Mouse (Mus musculus) hematopoietic stem cell, adult 5-6 weeks (primary cell): ENCODE measurements around the gene Pigl. TPM values are rescaled to one million over a fixed set of nuclear protein-coding genes. Genes with fewer than 3 reads are reported as not detected.

ENCODE experiments used
- total RNA-seq: library from RNA; stranded (forward); fragments of 172-1452, 232-1000 nt; gene quantifications from 2 replicates; pipeline ENCODE4 v1.2.3, GENCODE M21; 2017

Pigl gene
- total RNA-seq, 1 experiment from 2014 or later = 9.1 TPM

Other genes starting within 250 kb of the Pigl start
- gene Adora2b, start 209.5 kb upstream of the Pigl start, total RNA-seq = 0.63 and 2.2 TPM in 2 replicates
- 6.1 and 14.6 TPM in 2 replicates for gene Zswim7, start 177.1 kb upstream of the Pigl start, total RNA-seq
- gene Ttc19, start 177.0 kb upstream of the Pigl start, total RNA-seq = 22.4 and 29.3 TPM in 2 replicates
- gene Ncor1, start 81 bp downstream of the Pigl start, total RNA-seq = 312 and 354 TPM in 2 replicates
- gene Cenpv, start 80.8 kb downstream of the Pigl start, total RNA-seq = 11.5 and 33.0 TPM in 2 replicates
- gene Ubb, start 92.7 kb downstream of the Pigl start, total RNA-seq = 1,136 and 1,520 TPM in 2 replicates
- 24.5 TPM in 2 replicates for gene Trpv2, start 116.0 kb downstream of the Pigl start, total RNA-seq
- gene Lrrc75a, start 190.1 kb downstream of the Pigl start, total RNA-seq = 7.6 and 7.7 TPM in 2 replicates
- gene Mmgt2, start 190.2 kb downstream of the Pigl start, total RNA-seq = 26.0 and 39.5 TPM in 2 replicates